Comparison of ENCODE assay signal across 23 mouse cellular contexts in the genomic region with DNA sequence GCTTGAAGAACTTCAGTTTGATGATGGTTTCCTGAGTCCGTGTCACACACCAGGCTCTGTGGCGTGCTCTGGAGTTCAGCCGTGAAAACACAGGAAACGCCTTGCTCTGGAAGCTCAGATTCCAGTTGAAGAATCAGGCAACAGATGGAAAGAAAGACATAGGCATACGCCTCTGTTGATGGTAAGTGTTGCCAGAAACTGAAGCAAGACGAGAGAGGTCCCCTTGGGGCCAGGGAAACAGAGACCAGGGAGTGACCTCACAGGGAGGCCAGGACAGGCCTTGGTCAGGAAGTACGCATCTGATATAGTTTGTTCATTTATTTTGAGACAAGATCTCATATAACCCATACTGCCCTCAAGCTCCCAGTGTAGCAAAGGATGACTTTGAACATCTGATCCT. TPM values are rescaled to one million over a fixed set of nuclear protein-coding genes. Genes with fewer than 3 reads are reported as not detected.
DNase-seq lines count a peak whose midpoint lies in the region; ATAC-seq and TF ChIP-seq lines count a peak whose summit lies in the region.
"Had no signal": no experiment of that assay in that cellular context is flagged by ENCODE, and none has a peak within 500 bp of the region (broad histone marks: within the 10 kb centered on the region; RNA-seq: fewer than 3 reads in every experiment).

No protein-coding gene starts in this region.

- no peaks in the 10 kb centered on the region for H3K9me3 ChIP-seq in heart, embryonic 11.5 days (replicated peaks; ENCODE audit: control insufficient read depth, low read length)
- no peaks in the 10 kb centered on the region for H3K9me3 ChIP-seq in heart, postnatal 0 days (replicated peaks; ENCODE audit: control insufficient read depth, low read length)
- no peaks in the 10 kb centered on the region for H3K9me3 ChIP-seq in embryonic facial prominence, embryonic 10.5 days
- H3K9me3 ChIP-seq: forebrain, embryonic 13.5 days had no signal

- no peak overlapping the region for H3K4me2 ChIP-seq in heart, embryonic 11.5 days
- no peak overlapping the region for H3K4me2 ChIP-seq in heart, postnatal 0 days (ENCODE audit: low read depth, low read length)
- H3K4me2 ChIP-seq: forebrain, embryonic 13.5 days; hindbrain, embryonic 14.5 days had no signal

- no peaks in the 10 kb centered on the region for H3K36me3 ChIP-seq in heart, embryonic 11.5 days (ENCODE audit: control insufficient read depth, insufficient read depth, low read length)
- H3K36me3 ChIP-seq in heart, postnatal 0 days (replicated peaks; ENCODE audit: control insufficient read depth, insufficient read depth, low read length) = no peaks in the 10 kb centered on the region
- no peaks in the 10 kb centered on the region for H3K36me3 ChIP-seq in embryonic facial prominence, embryonic 10.5 days (replicated peaks)

- TF ChIP-seq CTCF in heart, postnatal 0 days (IDR thresholded peaks at IDR 0.05; ENCODE audit: low read depth) = no peak

- DNase-seq in adrenal gland, postnatal 10 days = peak; percentile 57
- no peak for DNase-seq in adrenal gland, postnatal 4 days (ENCODE audit: low spot score in 2 of 2)
- peak; percentile 97 for DNase-seq in heart, adult 11 months
- DNase-seq in heart, postnatal 0 days (ENCODE audit: low spot score) = peak; percentile 15
- DNase-seq in layer of hippocampus, adult 9-11 months = no peak
- DNase-seq in lung, postnatal 36 days = no peak
- DNase-seq in embryonic facial prominence, embryonic 10.5 days (ENCODE audit: low spot score) = no peak
- DNase-seq: adrenal gland, postnatal 25 days; cerebellum, adult 8-10 months; cerebellum, postnatal 25 days; kidney, postnatal 10 days; liver; lung, adult 2 months; lung, postnatal 10 days; midbrain, embryonic 14.5 days; thymus, adult 18-20 months; thymus, postnatal 25 days had no signal

- no peak overlapping the region for H3K9ac ChIP-seq in heart, embryonic 11.5 days (ENCODE audit: low read depth, low read length)
- H3K9ac ChIP-seq in heart, postnatal 0 days (replicated peaks; ENCODE audit: low read depth, low read length) = no peak overlapping the region
- H3K9ac ChIP-seq: forebrain, embryonic 13.5 days; hindbrain, embryonic 14.5 days; liver, embryonic 14.5 days had no signal

- no peak overlapping the region for H3K27ac ChIP-seq in heart, embryonic 11.5 days (ENCODE audit: low read depth, low read length)
- H3K27ac ChIP-seq in heart, postnatal 0 days (ENCODE audit: low read depth) = no peak overlapping the region
- H3K27ac ChIP-seq in embryonic facial prominence, embryonic 10.5 days (replicated peaks) = no peak overlapping the region
- H3K27ac ChIP-seq: forebrain, embryonic 13.5 days; hindbrain, embryonic 14.5 days; liver, embryonic 14.5 days had no signal

- ATAC-seq in heart, embryonic 11.5 days (replicated peaks; ENCODE audit: insufficient number of reproducible peaks, low FRiP score, low TSS enrichment) = no peak
- ATAC-seq in heart, postnatal 0 days (ENCODE audit: insufficient read depth, low read depth) = no peak
- ATAC-seq: forebrain, embryonic 13.5 days; intestine, postnatal 0 days had no signal

- no peak for TF ChIP-seq EP300 in heart, postnatal 0 days (IDR thresholded peaks at IDR 0.05; ENCODE audit: low read depth)

- H3K27me3 ChIP-seq in heart, embryonic 11.5 days (ENCODE audit: control insufficient read depth, insufficient read depth, low read length) = no peaks in the 10 kb centered on the region
- H3K27me3 ChIP-seq in heart, postnatal 0 days (ENCODE audit: control insufficient read depth, insufficient read depth, low read length) = no peaks in the 10 kb centered on the region
- no peaks in the 10 kb centered on the region for H3K27me3 ChIP-seq in embryonic facial prominence, embryonic 10.5 days (replicated peaks; ENCODE audit: low read depth, poor library complexity, severe bottlenecking)
- H3K27me3 ChIP-seq: CH12.LX; forebrain, embryonic 13.5 days had no signal

- WGBS in heart, embryonic 11.5 days (ENCODE audit: insufficient replicate concordance) = 63% methylated on average over 7 of the region's 7 CpGs
- WGBS in heart, postnatal 0 days = 54% methylated on average over 7 of the region's 7 CpGs
- WGBS in embryonic facial prominence, embryonic 10.5 days = 71% methylated on average over 7 of the region's 7 CpGs

- no peak overlapping the region for H3K4me3 ChIP-seq in heart, embryonic 11.5 days (ENCODE audit: low read depth, low read length)
- no peak overlapping the region for H3K4me3 ChIP-seq in heart, postnatal 0 days (ENCODE audit: low read depth, low read length)
- no peak overlapping the region for H3K4me3 ChIP-seq in embryonic facial prominence, embryonic 10.5 days
- H3K4me3 ChIP-seq: forebrain, embryonic 13.5 days had no signal

- no peaks in the 10 kb centered on the region for H3K4me1 ChIP-seq in heart, embryonic 11.5 days (ENCODE audit: control insufficient read depth, insufficient read depth, low read length)
- H3K4me1 ChIP-seq in heart, postnatal 0 days (ENCODE audit: control insufficient read depth, insufficient read depth) = peaks cover 19% of the 10 kb centered on the region; the same call in 1 of the 2 replicates
- peaks cover 9% of the 10 kb centered on the region for H3K4me1 ChIP-seq in embryonic facial prominence, embryonic 10.5 days

RNA-seq across cellular contexts. Expression of a gene that starts 4.1 kb away (rescaled TPM):
- 10 to 100 TPM; 14.8 to 18.1 TPM for total RNA-seq in adrenal gland, postnatal 10 days (2021)
- 10 to 100 TPM; 11.3 to 11.5 TPM for total RNA-seq in adrenal gland, postnatal 4 days (2021)
- polyA plus RNA-seq in heart, embryonic 11.5 days (2014; fragmentation: Nextera tagmentation; extraction: Ambion mirVana) = 1.6 and 2.0 TPM in 2 replicates
- total RNA-seq in heart, postnatal 0 days (2014; rRNA removed; ENCODE audit: low replicate concordance) = 6.4 and 12.4 TPM in 2 replicates
- 7.9 and 9.2 TPM in 2 replicates for polyA plus RNA-seq in heart, postnatal 0 days (2015; fragmentation: Nextera tagmentation; extraction: Ambion mirVana)
- polyA plus RNA-seq in embryonic facial prominence, embryonic 10.5 days (2016; fragmentation: Nextera tagmentation; extraction: Ambion mirVana) = 0.24 TPM in 1 of 2 replicates, not detected in the other

RNA-seq across cellular contexts. Expression of a gene that starts 48.0 kb away (rescaled TPM):
- total RNA-seq in adrenal gland, postnatal 10 days (2021) = 10 to 100 TPM; 15.1 to 19.0 TPM
- total RNA-seq in adrenal gland, postnatal 4 days (2021) = 10 to 100 TPM; 10.7 to 12.0 TPM
- 4.7 and 6.1 TPM in 2 replicates for polyA plus RNA-seq in heart, embryonic 11.5 days (2014; fragmentation: Nextera tagmentation; extraction: Ambion mirVana)
- total RNA-seq in heart, postnatal 0 days (2014; rRNA removed; ENCODE audit: low replicate concordance) = 5.0 and 11.6 TPM in 2 replicates
- 2.8 and 3.0 TPM in 2 replicates for polyA plus RNA-seq in heart, postnatal 0 days (2015; fragmentation: Nextera tagmentation; extraction: Ambion mirVana)
- polyA plus RNA-seq in embryonic facial prominence, embryonic 10.5 days (2016; fragmentation: Nextera tagmentation; extraction: Ambion mirVana) = 3.6 and 3.7 TPM in 2 replicates

Comparison
In these comparisons a context has a peak if more than half of its experiments do, and no peak if none do; other contexts are left out.
1. DNase-seq: peak in adrenal gland, postnatal 10 days (single experiment), heart, adult 11 months (single experiment) and heart, postnatal 0 days (single experiment); none in adrenal gland, postnatal 4 days (0 of 2), layer of hippocampus, adult 9-11 months (single experiment), lung, postnatal 36 days (single experiment) and embryonic facial prominence, embryonic 10.5 days (single experiment).